Mouse (Mus musculus) CD4-positive helper T cell, adult 2 months (primary cell): ENCODE results near the gene Xrcc1.
"Not testable (repeated sequence)": the region's sequence is repeated elsewhere in the genome, so short reads cannot be mapped to it uniquely, and the experiment has no call there.

Experiments
- DNase-seq: peaks from one replicate; pipeline ENCODE4 v3.0.0-alpha.2; 2012; ENCODE audit warnings: low read depth, missing footprints, low spot score

Xrcc1 gene

DNA sequence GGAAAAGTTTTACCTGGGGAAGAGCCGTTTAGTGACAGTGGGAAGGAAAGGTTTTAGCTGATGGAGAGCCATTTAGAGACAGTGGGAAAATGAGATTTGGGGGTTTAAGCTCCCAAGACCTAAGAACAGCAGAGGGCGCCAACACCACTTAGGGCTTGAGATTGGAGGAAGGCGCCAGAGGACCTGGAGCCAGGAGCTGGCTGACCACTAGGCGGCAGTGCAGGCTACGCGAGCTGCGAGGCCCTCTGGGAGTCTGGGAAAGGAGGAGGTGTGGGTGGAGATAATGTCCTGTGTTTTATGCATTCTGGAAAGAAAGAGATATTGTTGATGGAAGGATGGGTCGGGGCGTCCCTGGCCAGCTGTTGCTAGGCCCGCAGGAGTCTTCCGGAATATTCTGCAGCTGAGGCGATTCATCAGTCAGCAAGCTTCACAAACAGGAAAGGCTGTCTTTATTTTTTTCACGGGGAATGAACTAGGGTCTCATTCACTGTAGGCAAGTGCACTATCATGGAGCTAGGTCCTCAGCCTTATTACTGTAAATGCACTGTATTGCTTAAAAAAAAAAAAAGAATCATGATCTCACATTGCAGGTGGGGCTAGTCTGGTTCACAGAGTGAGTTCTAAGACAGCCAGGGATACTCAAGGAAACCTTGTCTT lies 55.0 kb downstream of the Xrcc1 start:
- peak; percentile 90 for DNase-seq

DNA sequence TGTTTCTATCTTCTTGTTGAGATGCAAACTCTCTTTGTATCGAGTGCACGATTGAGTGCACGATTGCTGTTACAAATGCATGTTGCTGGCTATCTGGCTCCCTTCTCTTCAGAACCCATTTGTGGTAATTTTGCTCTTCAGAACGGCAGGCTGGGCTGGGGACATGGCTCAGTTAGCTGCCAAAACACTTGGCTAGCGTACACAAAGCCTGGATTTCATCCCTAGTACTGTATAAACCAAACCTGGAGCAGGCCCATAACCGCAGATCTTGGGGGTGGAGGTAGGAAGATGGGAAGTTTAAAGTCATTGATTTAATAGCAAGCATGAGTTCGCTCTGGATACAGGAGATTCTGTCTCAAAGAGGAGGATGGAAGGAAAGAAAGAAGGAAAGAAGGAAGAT lies 59.5 kb downstream of the Xrcc1 start:
- DNase-seq, result no peak

DNA sequence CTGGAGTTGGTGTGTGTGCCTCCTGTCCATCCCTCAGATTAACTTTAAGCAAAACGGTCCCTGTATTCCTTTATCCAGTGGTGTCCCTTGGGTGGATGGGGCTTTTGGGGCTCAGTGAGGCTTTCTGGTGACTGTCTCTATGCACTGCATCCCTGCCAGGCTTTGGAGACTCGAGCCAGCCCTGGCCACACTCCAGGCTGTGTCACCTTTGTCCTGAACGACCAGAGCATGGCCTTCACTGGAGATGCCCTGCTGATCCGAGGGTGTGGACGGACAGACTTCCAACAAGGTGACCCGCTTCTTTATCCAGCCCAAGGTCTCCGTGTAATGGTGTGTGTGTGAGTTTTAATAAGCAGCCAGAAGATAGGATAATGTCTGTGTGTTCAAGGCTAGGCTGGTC lies 60.0 kb downstream of the Xrcc1 start:
- DNase-seq, result no peak

DNA sequence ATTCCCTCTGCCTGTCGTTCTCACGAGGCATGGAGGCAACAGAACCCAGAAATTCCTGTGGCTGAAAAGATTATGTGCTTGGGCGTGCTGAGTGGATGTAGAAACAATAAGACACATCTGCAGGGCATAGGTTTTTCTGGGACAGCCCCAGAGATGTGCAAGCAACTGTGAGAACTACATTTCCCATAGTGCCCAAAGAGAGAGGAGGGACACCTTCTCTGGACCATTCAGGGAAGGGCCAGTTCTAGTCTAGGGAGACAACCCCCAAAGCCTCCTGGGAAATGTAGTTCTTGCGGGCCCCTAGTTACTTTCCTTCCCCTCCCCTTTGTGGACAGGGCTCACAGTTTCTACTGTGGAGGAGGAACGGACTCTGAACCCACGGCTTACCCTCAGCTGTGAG lies 61.9 kb downstream of the Xrcc1 start:
- DNase-seq, result peak; percentile 85

DNA sequence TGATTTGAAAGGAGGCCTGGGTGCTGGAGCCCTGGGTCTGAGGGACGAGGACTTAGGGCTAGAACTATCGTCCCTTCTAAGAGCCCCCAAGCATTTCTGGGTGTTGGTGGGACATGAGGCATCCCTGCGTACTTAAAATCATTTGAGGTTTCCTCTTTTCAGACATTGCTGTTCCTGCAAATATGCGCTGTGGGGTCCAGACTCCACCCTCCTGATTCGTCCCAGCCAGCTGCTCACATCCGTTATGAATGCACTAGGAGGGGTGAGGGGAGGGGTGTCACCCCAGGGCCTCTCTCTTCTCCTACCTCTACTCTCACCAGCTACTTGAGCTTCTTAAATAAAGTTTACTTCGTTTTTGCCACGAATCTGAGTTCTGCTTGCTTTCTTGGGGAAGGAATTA lies 62.5 kb downstream of the Xrcc1 start:
- peak; percentile 41 for DNase-seq

DNA sequence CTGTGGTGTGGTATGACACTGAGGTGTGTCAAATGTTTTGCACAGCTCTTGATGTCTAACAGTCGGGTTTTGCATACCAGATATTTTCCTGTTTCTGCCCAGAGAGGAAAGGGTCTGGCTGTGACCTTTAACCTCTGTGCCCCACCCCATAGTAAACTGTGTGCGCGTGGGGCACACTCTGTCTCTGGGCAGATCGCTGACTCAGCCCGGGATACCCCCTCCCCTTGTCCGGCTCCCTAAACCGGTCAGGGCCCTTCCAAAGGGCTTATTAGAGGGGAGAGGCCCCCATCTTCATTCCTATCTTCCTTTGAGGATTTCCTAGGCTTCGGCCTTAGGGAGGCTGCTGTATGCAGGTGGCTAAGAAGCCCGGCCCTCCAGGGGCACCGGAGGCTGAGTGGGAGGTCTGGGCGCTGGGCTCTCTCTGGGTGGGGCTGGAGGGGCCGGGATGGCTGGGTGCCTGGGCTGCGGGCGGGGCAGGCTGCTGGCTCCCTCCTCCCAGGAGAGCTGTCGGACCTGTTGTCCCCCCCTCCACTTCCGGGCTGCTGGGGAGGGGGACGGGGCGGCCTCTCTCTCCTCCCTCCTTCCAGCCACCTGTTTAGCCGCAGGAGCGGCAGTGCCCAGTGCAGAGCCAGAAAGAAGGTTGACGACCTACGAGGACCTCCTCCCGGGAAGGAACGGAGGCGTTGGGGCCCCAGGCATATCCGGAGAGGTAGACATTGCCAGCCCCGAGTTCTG lies 64.2 kb downstream of the Xrcc1 start, which contains the start of gene Phldb3:
TSS of gene Phldb3 (plus strand) at position 620 of the 735 bp plus-strand sequence.
- DNase-seq, result peak; percentile 71

DNA sequence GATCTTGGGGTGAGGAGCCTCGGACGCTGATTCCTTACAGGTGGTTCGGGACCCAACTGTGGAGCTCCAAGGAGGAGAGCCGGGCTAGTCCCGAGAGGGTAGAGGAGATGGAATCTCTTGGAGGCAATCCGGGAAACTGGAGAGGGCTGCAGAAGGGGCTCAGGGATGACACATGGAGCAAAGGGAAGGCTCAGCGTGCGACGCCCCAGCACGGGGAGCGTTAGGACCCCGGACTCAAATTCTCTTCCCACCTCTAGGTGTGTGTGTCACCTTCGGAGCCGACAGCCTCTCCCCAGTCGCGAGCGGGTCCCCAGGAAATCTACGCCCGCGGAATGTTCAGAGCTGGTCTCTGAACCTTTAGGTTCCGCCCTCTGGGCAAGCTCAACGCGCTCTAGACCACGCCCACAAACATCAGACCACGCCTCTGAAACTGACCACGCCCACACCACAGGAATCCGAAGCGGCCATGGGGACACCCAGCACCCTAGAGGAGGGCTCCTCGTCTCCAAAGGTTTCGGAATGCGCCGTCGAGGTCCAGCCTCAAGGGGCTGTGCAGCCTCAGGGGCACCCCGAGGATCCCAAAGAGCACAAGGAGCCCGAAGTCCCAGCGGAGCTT lies 64.9 kb downstream of the Xrcc1 start:
- peak; percentile 92 for DNase-seq

DNA sequence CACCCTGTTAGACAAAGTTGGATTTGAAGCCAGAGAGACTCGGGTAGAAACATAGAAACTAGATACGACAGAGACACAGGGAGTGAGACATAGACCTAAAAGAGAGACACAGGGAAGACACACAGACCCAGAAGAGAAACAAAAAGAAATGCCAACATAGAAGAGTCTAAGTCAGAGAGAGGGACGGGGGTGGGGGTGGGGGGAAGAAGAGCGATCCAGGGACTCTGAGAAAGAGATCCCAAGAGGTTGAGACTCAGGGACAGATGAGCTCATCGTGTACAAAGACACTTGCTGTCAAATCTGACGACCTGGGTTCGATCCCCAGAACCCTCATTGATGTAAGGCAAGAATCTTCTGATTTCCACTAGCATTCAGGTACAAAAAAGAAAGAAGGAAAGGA lies 65.6 kb downstream of the Xrcc1 start:
- DNase-seq, result no peak

DNA sequence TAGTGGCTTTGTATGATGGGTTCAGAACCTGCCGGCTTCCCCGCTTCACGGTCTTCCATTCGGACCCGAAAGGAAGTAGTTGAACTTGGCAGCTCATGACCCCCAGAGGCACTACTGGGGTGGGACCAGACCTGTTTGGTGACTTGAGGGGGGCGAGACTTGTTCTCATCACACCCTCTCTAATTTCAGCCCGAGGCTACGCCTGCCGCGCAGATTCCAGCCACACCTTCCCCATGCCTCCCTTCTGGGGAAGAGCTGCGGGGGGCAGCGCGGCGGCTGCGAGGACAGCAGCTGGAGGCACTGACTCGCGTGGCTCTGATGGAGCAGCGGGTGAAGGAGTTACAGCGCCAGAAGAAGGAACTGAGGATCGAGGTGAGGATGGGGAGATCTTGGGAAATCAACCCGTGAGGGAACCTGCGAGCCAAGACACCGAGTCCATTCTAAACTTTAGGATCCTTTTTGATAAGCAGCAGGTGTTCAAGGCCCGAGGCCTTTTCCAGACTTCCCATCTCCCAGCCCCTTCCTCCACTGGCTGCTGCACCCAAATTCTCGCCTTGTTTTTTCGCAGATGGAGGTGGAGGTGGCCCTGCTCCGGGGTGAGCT lies 66.3 kb downstream of the Xrcc1 start:
- no peak for DNase-seq

DNA sequence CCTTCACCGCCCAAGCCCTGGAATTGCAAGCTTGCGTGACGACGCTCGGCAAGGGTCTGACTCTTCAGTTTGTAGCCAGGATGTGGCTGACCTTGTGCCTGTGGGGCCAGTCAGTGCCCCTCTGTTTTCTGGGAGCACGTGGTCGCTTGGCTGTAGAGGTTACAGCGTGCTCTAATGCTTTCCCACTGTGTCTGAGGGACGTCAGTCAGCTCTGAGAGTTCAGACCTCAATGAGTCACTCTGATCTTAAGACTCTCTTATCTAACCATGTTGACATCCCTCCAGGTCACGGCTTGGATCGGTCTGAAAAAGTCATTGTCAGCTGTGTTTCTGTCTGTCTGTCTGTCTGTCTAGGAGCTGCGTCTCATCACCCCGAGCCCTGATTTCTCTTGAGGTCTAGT lies 68.7 kb downstream of the Xrcc1 start:
- no peak for DNase-seq

DNA sequence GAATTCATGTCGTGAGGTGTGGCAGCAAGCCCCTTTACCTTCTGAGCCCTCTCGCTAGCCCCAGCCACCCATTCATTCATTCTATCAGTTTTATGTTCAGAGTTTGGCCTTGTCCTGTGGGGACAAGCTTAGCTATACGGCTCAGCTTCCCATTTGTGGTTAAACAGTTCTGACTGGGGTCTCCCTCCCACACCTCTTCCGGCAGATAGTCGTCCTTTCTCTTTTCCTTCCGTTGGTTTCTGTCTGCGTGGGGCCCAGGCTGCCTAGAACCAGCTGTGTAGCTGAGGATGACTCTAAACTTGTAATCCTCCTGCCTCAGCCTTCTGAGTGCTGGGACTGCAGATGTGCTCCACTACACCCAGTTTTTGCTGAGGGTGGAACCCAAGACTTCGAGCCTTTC lies 71.7 kb downstream of the Xrcc1 start:
- DNase-seq, result peak; percentile 52

DNA sequence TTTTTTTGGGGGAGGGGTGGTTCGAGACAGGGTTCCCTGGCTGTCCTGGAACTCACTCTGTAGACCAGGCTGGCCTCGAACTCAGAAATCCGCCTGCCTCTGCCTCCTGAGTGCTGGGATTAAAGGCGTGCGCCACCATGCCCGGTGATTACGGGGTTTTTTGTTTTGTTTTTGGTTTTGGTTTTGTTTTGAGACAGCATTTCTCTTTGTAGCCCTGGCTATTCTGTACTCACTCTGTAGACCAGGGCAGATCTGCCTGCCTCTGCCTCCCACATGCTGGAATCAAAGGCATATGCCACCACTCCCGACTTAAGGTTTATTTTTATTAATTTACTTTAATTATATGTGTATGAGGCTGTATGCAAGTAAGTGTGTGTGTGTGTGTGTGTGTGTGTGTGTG lies 72.3 kb downstream of the Xrcc1 start:
- DNase-seq, result not testable (repeated sequence)

DNA sequence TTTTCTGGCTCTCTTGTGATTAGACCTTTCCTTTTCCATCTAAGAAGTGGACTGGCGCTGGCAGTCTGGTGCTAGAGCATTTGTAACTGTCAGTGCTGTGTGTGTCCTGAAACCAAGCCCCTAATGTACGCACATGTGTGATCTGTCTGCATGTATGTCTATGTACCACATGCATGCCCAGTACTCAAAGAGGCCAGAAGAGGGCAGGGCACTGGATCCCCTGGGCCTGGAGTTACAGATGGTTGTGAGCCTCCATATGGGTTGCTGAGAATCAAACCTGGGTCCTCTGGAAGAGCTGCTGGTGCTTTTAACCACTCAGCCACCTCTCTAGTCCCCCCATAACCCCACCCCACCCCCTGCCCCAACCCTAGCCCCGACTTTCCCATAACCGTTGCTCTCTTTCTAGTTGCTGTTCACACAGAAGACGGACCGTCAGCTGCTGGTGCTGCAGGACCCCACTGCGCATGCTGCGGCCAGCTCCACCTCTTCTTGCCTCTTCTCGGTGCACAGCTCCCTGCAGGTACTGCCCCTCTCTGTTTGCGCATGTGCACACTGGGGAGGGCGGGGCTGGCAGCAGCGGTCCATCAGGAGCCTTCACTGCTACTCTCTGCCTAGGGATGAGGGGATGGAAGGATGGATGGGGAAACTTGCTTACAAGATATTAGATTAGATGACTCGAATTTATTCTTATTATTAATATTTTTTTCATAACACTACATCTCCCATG lies 73.7 kb downstream of the Xrcc1 start:
- DNase-seq, result no peak

DNA sequence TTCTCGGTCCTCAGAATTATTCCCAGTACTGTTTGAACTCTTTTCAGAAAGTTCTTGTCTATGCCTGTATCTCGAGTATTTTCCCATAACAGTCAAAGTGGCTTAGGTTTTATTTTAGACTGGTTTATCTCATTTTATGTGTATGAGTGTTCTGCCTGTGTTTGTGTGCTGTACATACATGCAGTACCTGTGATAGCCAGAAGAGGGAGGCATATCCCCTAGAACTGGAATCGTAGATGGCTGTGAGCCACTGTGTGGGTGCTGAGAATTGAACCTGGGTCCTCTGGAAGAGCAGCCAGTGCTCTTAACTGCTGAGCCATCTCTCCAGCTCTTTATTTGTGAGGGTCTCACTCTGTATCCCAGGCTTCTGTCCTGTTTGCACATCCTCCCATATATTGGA lies 75.1 kb downstream of the Xrcc1 start:
- DNase-seq, result no peak

DNA sequence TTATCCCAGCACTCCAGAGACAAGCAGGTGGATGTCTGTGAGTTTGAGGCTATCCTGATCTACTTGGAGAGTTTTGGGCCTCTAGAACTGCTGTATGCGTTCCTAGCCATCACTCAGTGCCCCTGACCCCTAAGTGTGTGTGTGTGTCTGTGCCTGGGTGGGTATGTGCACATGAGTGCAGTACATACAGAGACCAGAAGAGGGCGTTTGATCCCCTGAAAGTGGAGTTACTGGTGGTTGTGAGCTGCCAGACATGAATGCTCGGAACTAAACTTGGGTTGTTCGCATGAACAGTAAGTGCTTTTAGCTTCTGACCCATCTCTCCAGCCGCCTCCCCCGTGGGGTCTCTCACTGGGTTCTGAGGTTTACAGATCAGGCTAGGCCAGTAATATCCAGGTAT lies 76.9 kb downstream of the Xrcc1 start:
- DNase-seq, result no peak
